Mouse (Mus musculus) midbrain, postnatal 0 days (tissue): ENCODE measurements at regions not wholly inside any gene's neighbourhood (a gene's known extent, or its start where the extent isn't known, plus 50 kb on each side); places are given as distances from the start of the nearest gene placed in this dataset.
A peak's percentile ranks its signal among the peaks of the same experiment; 100 is the strongest.

ENCODE experiments used
- ATAC-seq: fragments of 200-750 bp; cut with Nextera tagmentation; 2 replicates; pipeline ENCODE4 v1.8.0; 2017; ENCODE audit warnings: moderate number of reproducible peaks, mild to moderate bottlenecking, moderate TSS enrichment, moderate library complexity; ENCODE audit not compliant: low FRiP score
- DNase-seq: peaks from one replicate; pipeline ENCODE4 v3.0.0-alpha.2; 2015; ENCODE audit warnings: low spot score
- H3K27ac ChIP-seq: fragments of 300-500 bp; sonication (generic); 2 replicates; pipeline ENCODE4 v1.5.1; 2014; ENCODE audit warnings: low read depth, mild to moderate bottlenecking, low read length, mixed read lengths
- H3K27me3 ChIP-seq: fragments of 300-500 bp; sonication (generic); 2 replicates; pipeline ENCODE4 v1.6.1; 2014; ENCODE audit warnings: low read length, control low read depth, mixed read lengths; ENCODE audit not compliant: insufficient read depth
- H3K36me3 ChIP-seq: fragments of 300-500 bp; sonication (generic); 2 replicates; pipeline ENCODE4 v1.6.1; 2014; ENCODE audit warnings: low read length, control low read depth, mixed read lengths; ENCODE audit not compliant: insufficient read depth
- H3K4me1 ChIP-seq: fragments of 300-500 bp; sonication (generic); 2 replicates; pipeline ENCODE4 v1.6.1; 2014; ENCODE audit warnings: mild to moderate bottlenecking, control low read depth, antibody characterized with exemption, low read length, mixed read lengths; ENCODE audit not compliant: insufficient read depth
- H3K4me2 ChIP-seq: fragments of 300-500 bp; sonication (generic); 2 replicates; pipeline ENCODE4 v1.6.1; 2014; ENCODE audit warnings: low read depth, mild to moderate bottlenecking, low read length, mixed read lengths; ENCODE audit not compliant: poor library complexity, severe bottlenecking
- H3K4me3 ChIP-seq: fragments of 300-500 bp; sonication (generic); 2 replicates; pipeline ENCODE4 v1.5.1; 2014; ENCODE audit warnings: low read depth, mild to moderate bottlenecking, low read length, moderate library complexity
- H3K9ac ChIP-seq: fragments of 300-500 bp; sonication (generic); replicated peaks from 2 replicates; pipeline ENCODE4 v1.6.1; 2014; ENCODE audit warnings: mild to moderate bottlenecking, low read length, moderate library complexity, mixed read lengths; ENCODE audit not compliant: poor library complexity, severe bottlenecking
- H3K9me3 ChIP-seq: fragments of 300-500 bp; sonication (generic); 2 replicates; pipeline ENCODE4 v1.6.1; 2016; ENCODE audit warnings: low read length, control low read depth
- CTCF ChIP-seq: IDR thresholded peaks from 2 replicates; pipeline ENCODE4 v1.5.1; 2016; ENCODE audit warnings: antibody characterized with exemption, mild to moderate bottlenecking
- WGBS: fragments of 180-500 bp; shearing (Covaris S2); extraction: QIAGEN DNeasy Blood & Tissue Kit; methylation state at CpG from one replicate; pipeline ENCODE4 v1.1.7; 2014; 5-methylcytosine and 5-hydroxymethylcytosine counted together

- 75% methylated on average over 14 of the region's 14 CpGs for WGBS
These were observed 250.1 kb downstream of the Tfap2b start for GRCm38 (mm10) chr1:19458646-19459441.

GRCm38 (mm10) chr1:19459876-19460275 is 251.2 kb downstream of the Tfap2b start:
- 84% methylated on average over 11 of the region's 11 CpGs for WGBS

More at GRCm38 (mm10) chr1:19458646-19459441, 250.1 kb downstream of the Tfap2b start:
- Histone ChIP-seq H3K27me3 (no peaks in the 10 kb centered on the region), H3K4me2 (no peak overlapping the region), H3K9ac (no peak overlapping the region), H3K9me3 (no peaks in the 10 kb centered on the region), H3K27ac (no peak overlapping the region), H3K36me3 (no peaks in the 10 kb centered on the region), H3K4me1 (no peaks in the 10 kb centered on the region), H3K4me3 (no peak overlapping the region)
- ATAC-seq (no peak), DNase-seq (no peak)
- TF ChIP-seq CTCF = no peak

GRCm38 (mm10) chr1:19473561-19473960 is 264.8 kb downstream of the Tfap2b start:
- no peaks in the 10 kb centered on the region for H3K27me3 ChIP-seq
- H3K4me1 ChIP-seq = no peaks in the 10 kb centered on the region
- 25% methylated on average over 1 of the region's 1 CpGs for WGBS
- H3K9me3 ChIP-seq = no peaks in the 10 kb centered on the region
- H3K36me3 ChIP-seq = no peaks in the 10 kb centered on the region
- no peak overlapping the region for H3K4me3 ChIP-seq
- DNase-seq = no peak
- no peak overlapping the region for H3K4me2 ChIP-seq
- no peak overlapping the region for H3K27ac ChIP-seq
- no peak for ATAC-seq
- no peak for TF ChIP-seq CTCF
- H3K9ac ChIP-seq = no peak overlapping the region

More at GRCm38 (mm10) chr1:19459876-19460275, 251.2 kb downstream of the Tfap2b start:
- Histone ChIP-seq H3K27me3 (no peaks in the 10 kb centered on the region), H3K36me3 (no peaks in the 10 kb centered on the region), H3K4me2 (no peak overlapping the region), H3K9me3 (no peaks in the 10 kb centered on the region), H3K4me1 (no peaks in the 10 kb centered on the region), H3K9ac (no peak overlapping the region), H3K4me3 (no peak overlapping the region), H3K27ac (no peak overlapping the region)
- ATAC-seq = no peak
- no peak for TF ChIP-seq CTCF
- peak; percentile 5 for DNase-seq
